Mouse (Mus musculus) B cell, adult 62 days (primary cell): ENCODE results near the gene Arpc5. TPM values are rescaled to one million over a fixed set of nuclear protein-coding genes. Genes with fewer than 3 reads are reported as not detected.

ENCODE experiments used
- total RNA-seq: library from RNA; stranded (reverse); gene quantifications from 4 replicates; pipeline ENCODE4 v1.2.4, GENCODE M21; 2023

The Arpc5 gene
- 374 to 394 TPM (median 379 TPM) in 4 replicates for total RNA-seq

DNA sequence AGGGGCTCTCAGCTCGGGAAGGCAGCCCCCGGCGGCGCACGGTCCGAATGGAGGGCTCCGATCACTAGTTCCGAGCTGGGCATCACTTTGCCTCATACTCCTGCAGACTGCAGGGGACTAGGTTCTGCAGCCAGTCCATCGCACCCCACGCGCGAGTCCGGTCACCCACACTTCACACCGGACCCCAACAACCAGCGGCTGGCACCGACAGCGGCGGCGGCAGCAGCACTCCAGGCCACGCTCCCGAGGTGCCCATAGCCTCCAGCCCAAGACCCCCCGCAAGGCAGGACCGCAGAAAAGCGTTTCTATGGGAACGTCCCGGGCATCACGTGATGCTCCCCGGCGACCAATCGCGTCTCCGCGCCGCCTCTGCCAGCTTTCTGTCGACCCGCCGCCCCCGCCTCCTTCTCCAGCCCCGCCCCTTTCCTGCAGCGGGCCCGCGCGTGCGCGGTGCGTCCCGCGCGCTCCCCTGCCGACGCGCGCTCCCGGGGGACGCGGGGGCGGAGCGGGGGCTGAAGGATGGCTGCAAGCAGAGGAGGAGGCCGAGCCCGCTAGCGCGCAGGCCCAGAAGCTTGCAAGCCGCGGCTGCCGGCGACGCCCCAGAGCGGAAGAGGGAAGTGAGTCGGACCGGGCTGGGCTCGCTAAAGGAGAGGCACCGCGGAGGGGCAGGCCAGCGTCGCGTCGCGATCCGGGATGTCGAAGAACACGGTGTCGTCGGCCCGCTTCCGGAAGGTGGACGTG lies at the start of gene Arpc5, which contains the start of gene Rgl1:
TSS of gene Arpc5 (plus strand) at position 511 of the 741 bp plus-strand sequence.
TSS of gene Rgl1 (minus strand) at position 320 of the 741 bp plus-strand sequence.

GRCm38 (mm10) chr1:152750312-152750965 lies 15.9 kb upstream of the Arpc5 start, which contains the start of gene Apobec4:
Gene Apobec4, plus strand, starts transcription at chr1:152750551.

DNA sequence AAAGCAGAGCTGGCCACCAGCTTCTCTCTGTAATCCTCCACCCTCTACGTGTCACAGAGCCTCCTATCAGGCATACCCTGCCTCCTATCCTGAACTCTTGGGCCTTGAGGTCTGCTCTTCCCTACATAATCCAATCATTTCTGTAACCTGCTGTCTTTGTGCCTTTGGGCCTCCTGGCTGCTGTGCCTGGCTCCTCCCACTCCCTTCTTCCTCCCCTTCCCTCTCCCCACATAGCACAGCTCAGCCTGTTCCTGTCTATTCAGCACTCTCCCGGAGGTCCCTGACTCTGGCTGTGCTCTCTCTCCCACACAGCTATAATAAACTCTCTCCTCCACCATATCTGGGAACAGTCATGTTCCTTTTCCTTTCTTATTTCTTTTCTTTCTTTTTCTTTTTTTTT lies 33.6 kb downstream of the Arpc5 start, which contains the start of gene Ncf2:
TSS of gene Ncf2 (plus strand) at position 298 of the 400 bp plus-strand sequence.

Other genes starting within 250 kb of the Arpc5 start
- not detected in 4 replicates for gene Apobec4, start 16.0 kb upstream of the Arpc5 start, total RNA-seq
- 26.5 to 44.2 TPM (median 33.0 TPM) in 4 replicates for gene Rgl1, start 191 bp upstream of the Arpc5 start, total RNA-seq
- 257 to 287 TPM (median 265 TPM) in 4 replicates for gene Ncf2, start 33.7 kb downstream of the Arpc5 start, total RNA-seq
- 145 to 162 TPM (median 150 TPM) in 4 replicates for gene Smg7, start 136.1 kb downstream of the Arpc5 start, total RNA-seq
- gene Nmnat2, start 188.5 kb downstream of the Arpc5 start, total RNA-seq: not detected in 4 replicates